Mouse (Mus musculus) thymus, postnatal 25 days (tissue): ENCODE measurements around the gene Sec1.
A peak's percentile ranks its signal among the peaks of the same experiment; 100 is the strongest.

Source experiments
- DNase-seq: peaks from one replicate; pipeline ENCODE4 v3.0.0; 2022

The Sec1 gene

GRCm38 (mm10) chr7:45693921-45694591 is at the start of gene Sec1:
Gene Sec1 (minus strand): TSS chr7:45694402.
- no peak for DNase-seq

DNA sequence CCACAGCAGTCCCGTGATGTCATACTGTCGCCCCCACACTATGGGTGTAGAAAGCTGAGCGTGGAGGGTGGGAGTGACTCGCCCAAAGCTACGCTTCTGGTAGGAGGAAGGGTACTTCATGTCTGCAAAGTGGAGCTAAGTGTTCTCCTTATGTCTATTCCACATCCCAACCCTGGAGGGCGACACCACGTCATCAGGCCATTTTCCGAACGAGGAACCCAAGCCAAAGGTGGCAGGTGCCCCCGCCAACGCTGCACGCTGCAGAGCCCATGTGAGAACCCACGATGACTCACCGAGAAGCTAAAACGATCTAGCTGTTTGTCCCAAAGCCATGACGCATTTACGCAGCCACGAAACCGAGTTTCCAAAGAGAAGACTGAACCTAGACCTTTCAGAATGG is 48.1 kb upstream of the Sec1 start:
- DNase-seq: peak; percentile 26

DNA sequence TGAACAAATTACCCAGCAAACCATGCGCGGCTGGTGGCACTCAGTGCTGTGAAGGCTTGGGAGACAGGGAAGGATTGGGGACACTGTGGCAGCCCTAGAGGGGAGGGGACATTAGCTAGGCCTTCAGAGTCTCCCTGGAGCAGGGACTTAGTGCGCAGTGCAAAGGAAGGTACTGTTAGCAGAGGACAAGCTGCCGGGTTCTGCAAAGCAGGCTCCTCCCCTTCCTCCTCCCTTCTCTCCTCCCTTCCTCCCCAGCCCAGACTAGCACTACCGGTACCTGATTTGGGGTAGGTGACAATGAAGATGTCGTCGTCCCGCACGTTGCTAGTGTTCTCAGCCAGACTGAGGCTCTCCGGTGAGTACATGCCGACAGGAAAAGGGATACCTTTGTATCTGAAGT is 47.6 kb upstream of the Sec1 start:
- peak; percentile 59 for DNase-seq

DNA sequence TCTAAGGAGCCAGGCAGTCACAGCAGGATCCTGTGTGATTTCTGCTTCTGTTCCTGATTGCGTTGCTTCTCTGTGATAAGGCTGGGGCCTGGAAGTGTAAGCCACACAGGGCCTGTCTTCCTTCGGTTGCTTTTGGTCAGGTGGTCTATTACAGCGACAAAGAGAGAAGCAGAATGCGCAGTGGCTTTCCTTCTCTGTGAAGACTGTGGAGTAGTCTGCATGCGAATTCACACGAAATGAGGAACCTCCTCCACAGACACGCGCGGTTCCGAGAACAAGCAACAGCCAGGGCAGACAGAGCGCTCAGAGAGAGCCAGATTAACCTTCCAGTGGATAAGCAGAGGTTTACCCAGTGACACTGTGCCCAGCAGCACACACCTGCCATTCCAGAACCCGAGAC is 47.1 kb upstream of the Sec1 start:
- DNase-seq: no peak

- no peak for DNase-seq
Measured at GRCm38 (mm10) chr7:45739820-45740219, 45.6 kb upstream of the Sec1 start.

DNA sequence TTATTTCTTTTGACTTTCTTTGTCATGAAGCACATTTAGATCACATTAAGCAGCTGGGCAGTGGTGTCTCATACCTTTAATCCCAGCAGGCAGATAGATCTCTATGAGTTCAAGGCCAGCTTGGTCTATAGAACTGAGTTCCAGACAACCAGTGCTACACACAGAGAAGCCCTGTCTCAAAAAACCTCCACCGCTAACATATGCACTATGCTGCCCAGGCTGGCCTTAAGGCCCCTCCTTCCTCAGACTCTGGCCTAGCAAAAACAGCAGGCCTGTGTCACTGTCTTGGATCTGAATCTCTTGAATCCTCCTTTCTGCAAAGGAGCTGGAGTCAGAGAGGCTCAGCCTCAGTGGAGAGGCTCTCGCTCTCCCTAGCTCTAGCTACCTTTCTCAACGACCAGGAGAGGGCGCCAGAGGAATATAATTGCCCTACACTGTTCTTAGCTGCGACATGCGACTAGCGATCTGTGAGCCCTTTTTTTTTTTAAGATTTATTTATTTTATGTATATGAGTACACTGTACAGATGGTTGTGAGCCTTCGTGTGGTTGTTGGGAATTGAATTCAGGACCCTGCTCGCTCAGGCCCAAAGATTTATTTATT is 45.1 kb upstream of the Sec1 start:
- DNase-seq: peak; percentile 84

DNA sequence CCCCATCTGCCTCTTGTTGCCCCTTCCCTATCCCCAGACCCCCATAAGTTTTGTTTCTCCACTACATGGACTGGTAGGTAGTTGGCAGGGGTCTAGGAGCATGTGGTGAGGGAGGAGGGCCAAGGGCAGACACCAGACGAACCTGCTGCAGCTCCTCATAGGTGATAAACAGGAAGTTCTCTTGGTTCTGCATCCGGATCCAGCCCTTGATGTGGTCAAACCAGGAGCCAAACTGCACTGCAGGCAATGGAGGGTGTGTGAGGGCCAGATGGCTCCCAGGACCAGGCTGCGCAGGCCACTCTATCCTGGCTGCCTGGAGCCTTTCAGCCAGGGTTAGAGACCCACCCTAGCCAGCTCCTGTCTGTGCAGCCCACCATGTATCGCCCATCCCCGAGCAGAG is 39.3 kb upstream of the Sec1 start:
- peak; percentile 86 for DNase-seq

DNA sequence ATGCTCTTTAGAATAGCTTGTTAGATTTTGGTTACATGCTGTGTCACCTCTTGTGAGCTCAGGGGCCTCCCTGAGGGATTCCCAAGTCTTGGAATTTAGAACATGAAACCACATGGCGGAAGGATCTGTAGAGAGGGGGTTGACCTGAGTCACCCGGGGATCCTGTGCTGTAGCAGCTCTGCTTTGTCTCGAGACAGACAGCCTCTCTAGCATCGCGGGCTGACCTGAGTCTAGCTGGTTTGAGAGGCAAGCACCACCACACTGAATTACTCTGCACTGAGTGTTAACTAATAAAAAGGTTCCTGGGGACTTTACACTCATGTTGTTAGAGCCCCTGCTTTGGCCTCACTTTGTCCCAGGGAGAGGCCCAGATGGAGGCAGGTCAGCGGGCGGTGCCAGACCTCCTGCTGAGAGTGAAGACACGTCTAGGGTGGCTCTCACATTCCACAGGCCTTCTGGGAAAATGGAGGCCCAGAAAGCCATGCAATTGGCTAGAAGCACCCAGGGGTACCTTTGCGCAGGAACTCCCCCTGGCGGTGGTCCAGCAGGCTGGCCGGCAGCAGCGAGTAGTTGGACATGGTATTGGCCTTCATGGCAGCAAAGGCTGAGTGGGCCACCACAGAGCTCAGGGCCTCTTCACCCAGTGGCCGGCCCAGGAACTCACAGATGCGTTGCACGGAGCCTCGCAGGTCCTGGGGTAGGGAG is 36.7 kb upstream of the Sec1 start:
- peak; percentile 63 for DNase-seq

- DNase-seq: no peak
Measured at GRCm38 (mm10) chr7:45727625-45728024, 33.4 kb upstream of the Sec1 start.

- no peak for DNase-seq
Measured at GRCm38 (mm10) chr7:45726419-45726818, 32.2 kb upstream of the Sec1 start.

DNA sequence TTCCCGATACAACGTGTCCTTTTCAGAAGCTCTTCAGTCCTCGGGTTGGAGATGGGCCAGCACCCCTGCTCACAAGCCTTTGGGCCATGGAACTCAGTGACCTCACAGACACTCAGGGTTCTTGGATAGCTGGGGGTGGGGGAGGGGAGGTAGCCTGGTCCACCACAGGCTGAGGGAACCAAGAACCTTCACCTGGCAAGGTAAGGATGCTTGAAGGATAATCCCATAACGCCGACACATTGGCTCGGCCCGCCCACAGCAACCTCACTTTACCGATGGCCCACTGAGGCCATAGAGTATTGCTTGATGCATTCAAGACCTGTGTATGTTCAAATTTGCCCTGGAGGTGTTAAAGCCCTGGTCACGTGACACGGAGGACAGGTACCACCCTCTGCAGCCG is 31.5 kb upstream of the Sec1 start, which contains the start of gene Spaca4:
Gene Spaca4, minus strand, starts transcription at position 101 of the 400 bp plus-strand sequence.
- no peak for DNase-seq

DNA sequence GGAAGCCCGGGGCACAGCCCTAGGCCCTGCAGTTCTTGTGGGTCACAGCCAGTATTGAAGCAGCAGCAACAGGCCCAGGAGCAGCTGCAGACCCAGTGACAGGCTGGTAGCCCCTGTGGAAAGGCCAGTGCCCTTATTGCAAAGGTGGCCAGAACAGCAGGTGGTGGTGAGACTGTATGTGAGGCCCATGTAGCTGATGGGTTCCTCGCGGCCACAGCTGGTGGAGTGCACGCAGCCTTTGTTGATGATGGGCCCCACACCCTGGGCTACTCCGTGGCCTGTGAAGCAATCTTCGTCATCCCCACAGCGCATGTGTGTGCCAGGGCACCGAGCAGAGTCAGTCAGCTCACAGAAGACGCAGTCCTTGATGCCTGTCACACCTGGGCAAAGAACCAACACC is 30.9 kb upstream of the Sec1 start:
- no peak for DNase-seq

DNA sequence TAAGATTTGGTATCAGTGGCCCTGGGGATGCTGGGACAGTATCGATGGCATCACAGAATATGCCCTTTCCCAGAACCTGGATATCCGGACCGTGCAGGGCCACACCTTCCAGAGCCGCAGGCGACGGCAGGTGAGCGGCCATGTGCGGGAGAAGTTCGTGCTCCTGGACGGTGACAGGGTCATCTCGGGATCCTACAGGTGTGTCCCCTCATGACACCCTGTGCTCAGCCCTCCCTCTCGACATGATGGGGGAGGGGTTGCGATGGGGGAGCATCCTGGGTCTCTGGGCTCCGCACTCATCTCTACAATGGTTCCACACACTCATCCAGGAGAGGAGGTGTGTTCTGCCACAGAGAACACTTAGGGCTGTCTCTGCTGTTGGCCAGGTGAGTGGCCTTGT is 29.6 kb upstream of the Sec1 start:
- DNase-seq: no peak

DNA sequence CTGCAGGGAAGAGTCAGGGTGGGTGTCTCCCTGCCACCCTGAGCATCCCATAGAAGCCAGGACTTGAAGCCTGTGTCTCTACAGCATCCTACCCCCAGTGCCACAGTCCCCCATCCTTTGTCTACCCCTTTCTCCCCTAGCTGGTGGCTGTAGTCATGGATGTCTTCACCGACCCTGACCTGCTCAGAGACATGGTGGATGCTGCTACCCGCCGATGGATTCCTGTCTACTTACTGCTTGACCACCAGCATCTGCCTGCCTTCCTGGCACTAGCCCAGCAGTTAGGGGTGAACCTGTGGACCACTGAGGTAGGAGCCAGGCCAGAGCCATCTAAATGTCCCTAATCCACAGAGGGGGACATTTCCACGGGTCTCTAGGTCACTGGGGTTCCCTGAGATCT is 29.1 kb upstream of the Sec1 start:
- no peak for DNase-seq

GRCm38 (mm10) chr7:45722348-45722713 is 28.1 kb upstream of the Sec1 start:
- no peak for DNase-seq

DNA sequence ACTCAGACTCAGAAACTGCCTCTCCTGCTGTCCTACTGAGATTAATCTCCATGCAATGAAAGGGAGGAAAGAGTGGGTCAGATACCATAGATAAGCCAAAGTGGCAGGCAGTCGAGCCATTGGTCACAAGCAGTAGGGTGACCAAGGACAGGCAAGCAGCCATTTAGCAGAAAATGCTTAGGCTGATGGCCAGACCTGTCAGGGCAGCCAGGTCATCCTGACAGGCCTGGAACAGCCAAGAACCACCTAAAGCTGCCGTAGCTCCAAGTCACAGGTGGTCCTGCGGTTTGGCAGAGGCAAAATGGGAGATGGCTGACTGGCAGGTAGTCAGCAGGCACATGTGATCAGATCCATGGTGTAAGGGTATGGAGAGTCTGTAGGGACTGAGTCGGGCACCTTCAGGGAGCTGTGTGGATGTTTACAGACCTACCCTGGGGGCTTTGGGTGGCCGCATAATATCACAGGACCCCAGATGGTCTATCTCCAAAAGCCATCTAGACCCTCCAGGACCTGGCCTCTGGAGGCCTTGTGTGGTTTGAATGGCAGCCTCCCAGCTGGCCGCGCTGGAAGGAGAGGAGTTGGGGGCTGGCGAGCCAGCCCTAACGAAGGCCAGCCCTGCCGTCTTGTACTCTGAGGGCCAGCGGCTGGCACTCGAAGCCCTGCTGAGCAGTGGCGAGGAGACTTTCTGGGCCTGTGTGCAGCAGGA is 27.6 kb upstream of the Sec1 start:
- no peak for DNase-seq

- DNase-seq: no peak
Measured at GRCm38 (mm10) chr7:45721234-45721571, 27.0 kb upstream of the Sec1 start.

DNA sequence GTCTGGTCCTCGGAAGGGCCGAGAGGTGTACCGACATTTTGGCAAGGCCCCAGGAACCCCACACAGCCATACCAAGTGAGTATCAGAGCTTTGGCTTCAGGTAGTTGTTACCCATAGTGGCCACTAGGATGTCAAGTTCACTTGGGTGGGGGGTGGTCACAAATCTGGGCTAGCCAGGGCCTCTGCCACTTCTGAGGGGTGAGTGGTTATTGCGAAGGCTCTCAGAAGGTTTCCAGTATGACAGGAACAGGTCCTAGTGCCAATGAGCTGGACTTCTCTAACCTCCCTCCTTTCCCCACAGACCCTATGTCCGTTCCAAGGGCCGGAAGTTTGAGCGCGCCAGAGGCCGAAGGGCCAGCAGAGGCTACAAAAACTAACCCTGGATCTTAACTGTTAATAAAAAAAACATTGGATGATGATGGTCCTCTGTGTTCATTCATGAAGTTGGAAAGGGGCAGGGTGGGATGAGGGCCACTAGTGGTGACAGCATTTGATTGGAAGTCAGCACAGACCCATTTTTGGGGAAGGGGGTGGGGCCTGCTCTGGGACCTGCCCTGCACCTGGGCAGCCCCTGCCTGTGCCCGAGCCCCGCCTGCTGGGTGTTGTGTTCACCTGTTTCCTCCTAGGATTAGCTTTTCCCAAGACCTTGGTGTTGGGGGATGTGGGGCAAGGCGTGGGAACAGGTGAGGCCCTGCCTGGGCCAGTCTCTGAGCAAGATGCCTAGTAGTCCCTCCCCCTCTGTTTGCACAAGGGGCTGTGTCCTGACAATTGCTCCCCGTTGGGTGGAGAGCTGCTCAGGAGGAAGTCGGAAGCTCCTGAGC is 26.4 kb upstream of the Sec1 start, which contains the start of gene Fam83e:
Gene Fam83e, plus strand, starts transcription at position 800 of the 821 bp plus-strand sequence.
- no peak for DNase-seq

DNA sequence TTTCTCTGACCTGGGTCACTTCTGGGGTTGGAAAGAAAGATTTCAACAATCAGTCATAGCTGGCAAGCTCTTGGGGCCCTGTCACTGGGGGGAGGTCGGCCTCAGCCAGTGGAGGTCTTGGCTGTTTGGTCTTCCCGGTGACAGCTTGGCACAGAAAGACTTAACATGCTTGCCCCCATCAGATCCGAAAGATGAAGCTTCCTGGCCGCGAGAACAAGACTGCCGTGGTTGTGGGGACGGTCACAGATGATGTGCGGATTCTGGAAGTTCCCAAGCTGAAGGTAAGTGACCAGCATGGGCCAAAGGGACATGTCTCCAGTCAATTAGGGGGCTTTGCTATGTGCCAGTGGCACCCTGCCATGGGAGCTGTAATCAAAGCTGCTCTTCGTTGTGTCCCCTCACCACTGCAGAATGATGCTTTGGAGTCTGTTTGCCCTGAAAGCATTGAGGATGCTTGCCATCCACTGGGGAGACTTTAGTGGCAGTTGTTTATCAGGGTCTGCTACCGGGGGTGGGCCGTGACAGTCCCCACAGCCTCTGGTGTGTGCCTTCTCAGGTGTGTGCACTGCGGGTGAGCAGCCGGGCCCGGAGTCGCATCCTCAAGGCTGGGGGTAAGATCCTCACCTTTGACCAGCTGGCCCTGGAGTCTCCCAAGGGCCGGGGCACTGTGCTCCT is 25.7 kb upstream of the Sec1 start:
- no peak for DNase-seq

GRCm38 (mm10) chr7:45719180-45719579 is 25.0 kb upstream of the Sec1 start:
- no peak for DNase-seq

GRCm38 (mm10) chr7:45718331-45718730 is 24.1 kb upstream of the Sec1 start:
- DNase-seq: no peak

- peak; percentile 98 for DNase-seq
Measured at GRCm38 (mm10) chr7:45717918-45718297, 23.7 kb upstream of the Sec1 start, which contains the start of gene Sphk2. Gene Sphk2 (minus strand): TSS chr7:45718002.
